Mouse (Mus musculus) embryonic stem cell, embryonic (primary cell): ENCODE data around the gene Grid2.

ENCODE experiments used
- CTCF ChIA-PET, 4 experiments: fragments of 300-600 bp in 2 of 4; fragments of 350-600 bp in 2 of 4; sonication (Branson Sonifier 250); formaldehyde crosslinking; loops; one replicate each; lab custom pipeline; 2022; ENCODE audit warnings: inconsistent platforms in 2 of 4; lab: Charles Lee
- POLR2A ChIA-PET, 4 experiments: fragments of 300-600 bp in 2 of 4; fragments of 350-600 bp in 2 of 4; sonication (Branson Sonifier 250); formaldehyde crosslinking; loops; one replicate each; lab custom pipeline; 2022; ENCODE audit warnings: antibody characterized with exemption in 4 of 4, inconsistent platforms in 1 of 4; lab: Charles Lee

Grid2 gene

DNA sequence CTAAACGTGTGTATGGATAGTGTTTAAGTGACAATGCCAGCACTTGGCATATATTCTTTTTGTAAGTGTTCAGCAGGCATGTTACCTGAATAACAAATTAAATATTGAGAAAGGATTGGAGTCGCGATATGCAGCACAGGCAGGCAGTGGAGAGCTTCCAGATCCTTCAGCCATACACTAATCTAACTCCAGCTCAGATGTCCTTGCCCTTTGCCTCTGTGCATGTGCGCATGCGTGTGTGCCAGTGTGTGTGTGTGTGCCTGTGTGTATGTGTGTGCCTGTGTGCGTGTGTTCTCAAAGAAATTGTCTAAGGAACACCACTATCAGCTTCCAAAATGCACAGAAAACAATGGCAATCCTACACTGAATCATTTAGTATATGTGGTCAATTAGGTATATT, 708.6 kb downstream of the Grid2 start:
- ChIA-PET POLR2A (no interaction called here), CTCF (no interaction called here)

GRCm38 (mm10) chr6:63964735-63965134, 709.1 kb downstream of the Grid2 start:
- ChIA-PET CTCF (no interaction called here), POLR2A (interaction anchor here in 1 of 4 experiments (0.6 kb wide), 1 partner anchor 240 kb away, joined by 3 read pairs; no protein-coding TSS in a partner anchor)

DNA sequence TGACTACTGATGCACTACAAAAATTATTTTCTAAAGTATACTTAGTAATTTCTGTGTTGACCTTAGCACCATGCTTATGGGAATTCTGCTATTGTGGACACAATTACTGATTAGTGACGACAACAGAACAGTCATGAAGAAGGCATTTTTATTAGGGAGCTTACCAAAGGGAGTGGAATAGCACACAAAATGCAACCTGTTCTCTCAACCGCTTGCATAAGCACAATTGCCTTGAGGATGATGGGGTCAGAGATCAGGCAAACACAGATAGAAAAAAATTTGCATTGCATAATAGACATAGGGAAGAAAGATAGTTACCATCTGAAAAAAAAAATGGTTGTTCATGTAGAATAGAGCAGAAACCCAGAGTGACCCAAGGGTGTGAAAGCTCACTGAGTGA, 790.4 kb downstream of the Grid2 start:
- POLR2A ChIA-PET, result no interaction called here
- CTCF ChIA-PET, result interaction anchor here in 1 of 4 experiments (0.7 kb wide), 1 partner anchor 127 kb away, joined by 6 read pairs; no protein-coding TSS in a partner anchor

- CTCF ChIA-PET, result no interaction called here
Observed at GRCm38 (mm10) chr6:64046732-64047131, 791.1 kb downstream of the Grid2 start.

GRCm38 (mm10) chr6:64047950-64048349, 792.3 kb downstream of the Grid2 start:
- ChIA-PET POLR2A (no interaction called here), CTCF (no interaction called here)

More at GRCm38 (mm10) chr6:64046732-64047131, 791.1 kb downstream of the Grid2 start:
- POLR2A ChIA-PET, result no interaction called here

GRCm38 (mm10) chr6:64063858-64064257, 808.2 kb downstream of the Grid2 start:
- CTCF ChIA-PET, result no interaction called here
- POLR2A ChIA-PET, result no interaction called here

GRCm38 (mm10) chr6:64064704-64065103, 809.0 kb downstream of the Grid2 start:
- ChIA-PET CTCF (no interaction called here), POLR2A (no interaction called here)

DNA sequence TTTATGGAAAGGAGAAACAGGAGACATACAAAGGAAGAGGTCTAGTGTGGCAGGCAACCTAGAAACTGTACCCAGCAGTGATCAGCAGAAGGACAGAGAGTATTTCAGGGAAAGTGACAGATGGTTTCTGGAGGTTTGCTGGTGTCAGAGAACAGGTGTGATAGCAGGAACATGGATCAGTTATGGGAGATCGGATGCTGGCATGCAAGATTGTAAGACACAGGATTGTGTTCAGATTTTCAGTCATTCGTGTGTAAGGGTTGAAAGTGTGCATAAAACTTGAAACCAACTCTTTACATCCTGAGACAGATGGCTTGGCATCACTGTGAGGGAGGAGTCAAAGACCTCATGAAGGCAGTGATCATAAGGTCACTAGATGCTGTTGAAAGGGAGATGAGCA, 817.7 kb downstream of the Grid2 start:
- ChIA-PET CTCF (no interaction called here), POLR2A (no interaction called here)

GRCm38 (mm10) chr6:64077911-64078310, 822.2 kb downstream of the Grid2 start:
- CTCF ChIA-PET, result no interaction called here
- POLR2A ChIA-PET, result no interaction called here

GRCm38 (mm10) chr6:64098662-64099061, 843.0 kb downstream of the Grid2 start:
- ChIA-PET CTCF (no interaction called here), POLR2A (no interaction called here)

- POLR2A ChIA-PET, result no interaction called here
- CTCF ChIA-PET, result no interaction called here
Observed at GRCm38 (mm10) chr6:64114594-64114993, 858.9 kb downstream of the Grid2 start.

DNA sequence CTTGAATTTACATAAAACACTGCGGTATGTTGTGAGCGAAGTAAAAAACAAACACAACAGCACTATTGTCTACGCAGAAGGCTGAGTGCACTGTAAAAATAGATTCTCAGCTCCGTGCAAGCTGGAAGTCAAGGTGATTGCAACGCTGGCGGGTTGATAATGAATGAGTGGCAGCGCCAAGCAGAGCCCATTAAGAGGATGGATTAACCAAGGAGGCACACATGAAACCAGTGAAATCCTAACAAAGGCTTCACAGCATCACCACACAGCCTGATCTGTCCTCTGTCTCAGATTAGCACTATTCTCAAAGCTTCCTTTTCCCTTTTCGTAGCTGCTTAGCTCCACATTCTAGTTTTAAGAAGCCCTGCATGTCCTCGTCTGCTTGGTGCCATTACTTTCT, 880.6 kb downstream of the Grid2 start:
- CTCF ChIA-PET, result no interaction called here
- POLR2A ChIA-PET, result no interaction called here

DNA sequence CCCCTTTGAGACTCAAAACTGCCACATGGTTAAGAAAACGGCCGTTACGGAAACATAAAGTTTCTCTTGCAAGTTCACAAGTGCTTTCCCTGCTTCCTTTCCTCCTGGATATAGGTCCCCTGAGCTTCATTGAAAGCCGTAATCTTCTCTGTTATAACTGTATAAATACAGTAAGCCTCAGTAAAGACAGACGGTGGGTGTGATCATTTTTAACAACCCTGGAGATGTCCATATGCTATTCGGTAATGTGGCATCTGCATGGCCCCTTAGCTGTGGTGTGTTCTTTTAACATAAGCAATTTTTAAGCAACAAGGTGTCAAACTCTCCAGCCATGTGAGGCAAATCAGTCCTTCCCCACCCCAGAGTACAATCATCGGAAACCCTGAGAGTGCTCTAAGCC, 892.9 kb downstream of the Grid2 start:
- CTCF ChIA-PET, result no interaction called here
- POLR2A ChIA-PET, result no interaction called here

DNA sequence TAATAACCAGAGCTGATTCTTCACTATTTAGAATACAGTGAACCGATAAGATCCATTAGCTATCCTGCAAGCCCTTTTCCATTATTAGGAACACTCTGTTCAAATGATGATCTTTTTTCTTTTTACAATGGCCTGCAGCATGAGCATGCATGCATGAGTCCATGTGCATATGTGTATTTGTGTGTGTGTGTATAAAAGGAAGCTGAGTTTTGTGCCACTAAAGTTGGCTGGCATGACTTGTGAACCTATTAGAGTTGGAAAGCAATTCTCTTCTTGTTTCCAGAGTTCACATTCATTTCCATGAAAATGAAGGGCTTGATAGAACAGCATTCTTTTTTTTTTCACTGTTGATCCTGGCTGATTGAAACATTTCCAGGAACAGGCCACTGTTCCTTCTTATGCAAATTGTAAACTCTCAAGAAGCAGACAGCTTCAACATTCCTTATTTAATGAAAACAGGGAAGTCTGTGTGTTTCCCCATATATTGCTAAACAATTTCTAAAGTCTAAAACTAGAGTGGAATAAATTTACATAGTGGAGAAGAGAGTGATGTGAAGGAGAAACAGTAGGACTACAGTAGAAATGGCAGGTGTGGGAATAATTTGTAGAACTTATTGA, 919.4 kb downstream of the Grid2 start:
- POLR2A ChIA-PET, result interaction anchor here in 1 of 4 experiments (0.9 kb wide), 1 partner anchor 10 kb away, joined by 4 read pairs; no protein-coding TSS in a partner anchor
- CTCF ChIA-PET, result no interaction called here

DNA sequence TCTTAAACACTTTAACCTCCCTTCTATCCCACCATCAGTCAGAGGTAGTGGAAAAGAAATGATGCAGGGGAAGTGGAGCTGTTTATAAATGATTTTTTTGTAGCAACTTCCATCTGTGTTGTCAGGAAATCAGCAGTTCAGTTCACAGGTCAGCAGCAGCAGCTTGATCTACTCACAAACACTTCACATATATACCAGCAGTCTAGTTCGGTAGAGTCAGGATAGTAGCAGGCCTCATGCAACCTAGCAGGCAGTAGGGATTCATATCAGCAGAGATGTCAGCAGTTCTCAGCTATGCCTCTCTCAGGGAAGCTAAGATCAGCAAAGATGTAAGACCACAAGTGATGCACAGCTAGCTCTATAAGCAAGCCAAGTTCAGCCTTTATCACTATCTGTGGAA, 938.0 kb downstream of the Grid2 start:
- CTCF ChIA-PET, result no interaction called here
- POLR2A ChIA-PET, result no interaction called here

DNA sequence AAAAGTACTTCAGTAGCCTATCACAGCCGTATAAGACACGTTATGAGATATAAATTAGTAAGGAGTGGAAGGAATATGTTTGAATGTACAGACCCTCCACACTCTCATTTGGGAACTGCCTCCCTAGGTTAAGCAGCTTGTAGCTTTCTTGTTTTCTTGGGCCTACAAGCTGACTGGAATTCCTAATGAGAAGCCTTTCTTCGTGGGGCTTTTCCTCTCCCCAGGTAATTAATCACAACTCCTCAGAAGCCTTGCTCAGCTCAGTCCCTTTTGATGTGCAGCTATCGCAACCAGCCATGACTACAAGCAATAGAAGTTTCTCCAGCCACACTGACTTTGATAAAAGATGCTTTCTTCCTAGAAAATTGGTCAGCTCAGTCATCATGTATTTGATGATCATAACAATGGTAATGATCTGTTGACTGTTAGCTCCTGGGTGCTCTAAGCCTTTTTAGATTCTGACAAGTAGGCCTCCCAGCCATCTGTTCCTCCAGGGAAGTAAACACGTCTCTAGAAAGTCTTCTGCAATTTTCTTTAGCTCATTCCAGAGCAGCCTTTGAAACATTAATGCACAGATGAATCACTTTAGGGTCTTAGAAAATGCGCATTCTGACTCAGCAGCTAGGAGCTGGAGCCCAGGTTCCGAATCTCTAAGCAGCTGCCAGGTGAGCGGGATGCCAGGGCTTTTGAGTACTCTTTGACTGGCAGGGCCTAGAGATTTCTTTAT, 946.9 kb downstream of the Grid2 start:
- ChIA-PET POLR2A (no interaction called here), CTCF (interaction anchor here in 1 of 4 experiments (0.5 kb wide), 1 partner anchor 12 kb away, joined by 4 read pairs; no protein-coding TSS in a partner anchor)

DNA sequence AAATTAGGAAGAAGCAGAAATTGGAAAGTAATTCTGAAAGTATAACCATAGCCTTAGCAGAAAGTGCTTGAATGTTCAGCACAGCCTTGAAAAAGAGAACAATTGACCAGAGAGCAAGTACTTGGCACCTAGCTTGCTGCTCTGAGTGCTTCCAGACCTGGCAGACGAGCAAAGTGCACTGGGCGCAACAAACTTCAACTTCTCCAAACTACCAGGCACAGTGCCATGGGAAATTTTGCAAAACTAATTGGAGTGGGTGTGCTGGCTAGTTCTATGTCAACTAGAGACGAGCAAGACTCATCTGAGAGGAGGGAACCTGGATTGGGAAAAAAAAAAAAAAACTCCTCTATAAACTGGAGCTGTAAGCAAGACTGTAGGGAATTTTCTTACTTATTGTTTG, 980.7 kb downstream of the Grid2 start:
- POLR2A ChIA-PET, result no interaction called here

DNA sequence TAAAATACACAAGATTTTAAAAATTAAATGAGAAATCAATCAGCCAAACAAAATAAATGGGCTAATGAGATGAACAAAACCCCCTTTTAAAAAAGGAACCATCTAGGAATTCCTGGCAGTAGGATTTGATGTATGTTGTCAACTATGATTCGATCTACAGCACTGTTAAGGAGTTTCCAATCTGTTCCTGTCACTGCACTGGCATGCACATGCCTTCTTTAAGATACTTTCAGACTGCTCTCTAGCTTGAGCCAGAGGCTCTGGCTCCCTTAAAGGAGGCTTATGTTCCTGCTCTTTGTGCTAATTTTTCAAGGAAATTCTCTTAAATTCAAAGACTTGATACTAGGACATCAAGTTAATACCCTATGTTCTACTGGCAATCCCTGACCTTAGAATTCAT, 984.9 kb downstream of the Grid2 start:
- POLR2A ChIA-PET, result no interaction called here
- CTCF ChIA-PET, result no interaction called here

More for the DNA sequence above, 980.7 kb downstream of the Grid2 start:
- CTCF ChIA-PET, result interaction anchor here in 1 of 4 experiments (0.6 kb wide), 1 partner anchor 13 kb away, joined by 3 read pairs; no protein-coding TSS in a partner anchor

GRCm38 (mm10) chr6:64245951-64246350, 990.3 kb downstream of the Grid2 start:
- CTCF ChIA-PET, result no interaction called here
- POLR2A ChIA-PET, result no interaction called here

DNA sequence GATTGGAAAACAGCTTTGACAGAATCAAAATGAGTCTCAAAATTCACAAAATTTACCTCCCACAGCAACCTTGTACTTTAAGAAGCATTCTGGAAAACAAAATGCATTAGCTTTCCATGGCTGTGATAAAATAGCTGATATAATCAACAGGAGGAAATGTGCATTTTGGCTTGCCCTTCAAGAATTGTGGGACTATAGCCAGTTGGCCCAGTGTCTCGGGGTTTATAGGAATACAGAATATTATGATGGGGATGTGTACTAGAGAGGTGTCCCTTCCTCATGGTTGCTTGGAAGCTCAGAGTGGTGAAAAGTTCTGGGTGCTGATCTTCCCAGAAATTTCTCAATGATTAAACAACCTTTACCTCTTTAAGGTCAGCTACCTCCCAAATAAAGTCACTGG, 995.4 kb downstream of the Grid2 start:
- CTCF ChIA-PET, result no interaction called here
- POLR2A ChIA-PET, result interaction anchor here in 1 of 4 experiments (0.8 kb wide), 1 partner anchor 17 kb away, joined by 3 read pairs; no protein-coding TSS in a partner anchor

DNA sequence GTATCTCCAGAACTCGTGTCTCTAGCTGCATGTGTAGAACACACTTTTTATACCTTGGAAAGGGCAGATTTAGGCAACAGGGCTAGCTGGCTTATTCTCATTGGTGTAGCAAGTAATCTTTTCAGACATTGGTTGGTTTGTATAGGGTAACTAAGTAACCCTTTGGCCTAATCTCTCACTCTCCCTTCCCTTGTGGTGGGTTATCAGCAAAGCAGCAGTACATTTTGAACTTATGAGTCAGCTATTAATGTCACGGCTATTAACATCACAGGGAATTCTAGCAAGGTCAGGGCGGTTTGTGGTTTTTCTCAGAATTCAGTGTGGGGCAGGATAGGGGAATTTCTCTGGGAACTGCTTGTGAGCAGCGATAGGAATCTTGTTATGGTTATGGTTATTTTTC, 1007.8 kb downstream of the Grid2 start:
- POLR2A ChIA-PET, result no interaction called here
- CTCF ChIA-PET, result no interaction called here
